Mouse (Mus musculus): ENCODE results near the gene Mrpl48. TPM values are rescaled to one million over a fixed set of nuclear protein-coding genes. Genes with fewer than 3 reads are reported as not detected.

Mrpl48 gene
- polyA plus RNA-seq, 2 experiments: 42.0 to 79.6 TPM

GRCm38 (mm10) chr7:100511602-100512001 lies 96.5 kb downstream of the Mrpl48 start:
- DNase-seq (ENCODE audit: low spot score): no peak
- ATAC-seq (ENCODE audit: low FRiP score, low read depth): no peak
- no peaks in the 10 kb centered on the region for H3K27me3 ChIP-seq (ENCODE audit: control insufficient read depth, insufficient read depth, low read length)
- no peak overlapping the region for H3K4me3 ChIP-seq (replicated peaks; ENCODE audit: low read length)
- H3K9me3 ChIP-seq (ENCODE audit: control insufficient read depth, low read length): no peaks in the 10 kb centered on the region
- no peak overlapping the region for H3K4me2 ChIP-seq (replicated peaks; ENCODE audit: low read depth, low read length, severe bottlenecking)
- no peak overlapping the region for H3K27ac ChIP-seq (replicated peaks; ENCODE audit: low read depth, low read length)
- no peak overlapping the region for H3K9ac ChIP-seq (ENCODE audit: low read depth, low read length, severe bottlenecking)
- no peaks in the 10 kb centered on the region for H3K4me1 ChIP-seq (ENCODE audit: control insufficient read depth, insufficient read depth, low read length)
- TF ChIP-seq POLR2A (IDR thresholded peaks at IDR 0.05; ENCODE audit: borderline replicate concordance, extremely low read depth, insufficient read depth, insufficient read length): no peak
- no peaks in the 10 kb centered on the region for H3K36me3 ChIP-seq (ENCODE audit: control insufficient read depth, insufficient read depth, low read length)
- 68% methylated on average over 8 of the region's 8 CpGs for WGBS

- Histone ChIP-seq H3K27ac (replicated peaks; ENCODE audit: low read depth, low read length) (no peak overlapping the region), H3K4me2 (replicated peaks; ENCODE audit: low read depth, low read length, severe bottlenecking) (no peak overlapping the region), H3K9ac (ENCODE audit: low read depth, low read length, severe bottlenecking) (no peak overlapping the region), H3K36me3 (ENCODE audit: control insufficient read depth, insufficient read depth, low read length) (no peaks in the 10 kb centered on the region), H3K4me3 (replicated peaks; ENCODE audit: low read length) (no peak overlapping the region), H3K27me3 (ENCODE audit: control insufficient read depth, insufficient read depth, low read length) (no peaks in the 10 kb centered on the region), H3K4me1 (ENCODE audit: control insufficient read depth, insufficient read depth, low read length) (no peaks in the 10 kb centered on the region), H3K9me3 (ENCODE audit: control insufficient read depth, low read length) (no peaks in the 10 kb centered on the region)
- no peak for TF ChIP-seq POLR2A (IDR thresholded peaks at IDR 0.05; ENCODE audit: borderline replicate concordance, extremely low read depth, insufficient read depth, insufficient read length)
- ATAC-seq (ENCODE audit: low FRiP score, low read depth) (no peak), DNase-seq (ENCODE audit: low spot score) (no peak)
- WGBS: 42% methylated on average over 3 of the region's 3 CpGs
Observed at GRCm38 (mm10) chr7:100508670-100509069, 99.4 kb downstream of the Mrpl48 start.

GRCm38 (mm10) chr7:100506494-100506893 lies 101.6 kb downstream of the Mrpl48 start:
- H3K36me3 ChIP-seq (ENCODE audit: control insufficient read depth, insufficient read depth, low read length): no peaks in the 10 kb centered on the region
- no peaks in the 10 kb centered on the region for H3K4me1 ChIP-seq (ENCODE audit: control insufficient read depth, insufficient read depth, low read length)
- no peak overlapping the region for H3K27ac ChIP-seq (replicated peaks; ENCODE audit: low read depth, low read length)
- TF ChIP-seq POLR2A (IDR thresholded peaks at IDR 0.05; ENCODE audit: borderline replicate concordance, extremely low read depth, insufficient read depth, insufficient read length): no peak
- no peaks in the 10 kb centered on the region for H3K27me3 ChIP-seq (ENCODE audit: control insufficient read depth, insufficient read depth, low read length)
- 65% methylated on average over 4 of the region's 4 CpGs for WGBS
- ATAC-seq (ENCODE audit: low FRiP score, low read depth): no peak
- H3K9me3 ChIP-seq (ENCODE audit: control insufficient read depth, low read length): no peaks in the 10 kb centered on the region
- H3K9ac ChIP-seq (ENCODE audit: low read depth, low read length, severe bottlenecking): no peak overlapping the region
- DNase-seq (ENCODE audit: low spot score): no peak
- no peak overlapping the region for H3K4me3 ChIP-seq (replicated peaks; ENCODE audit: low read length)
- no peak overlapping the region for H3K4me2 ChIP-seq (replicated peaks; ENCODE audit: low read depth, low read length, severe bottlenecking)

- Histone ChIP-seq H3K9ac (ENCODE audit: low read depth, low read length, severe bottlenecking) (no peak overlapping the region), H3K4me1 (ENCODE audit: control insufficient read depth, insufficient read depth, low read length) (no peaks in the 10 kb centered on the region), H3K27ac (replicated peaks; ENCODE audit: low read depth, low read length) (no peak overlapping the region), H3K4me3 (replicated peaks; ENCODE audit: low read length) (no peak overlapping the region), H3K36me3 (ENCODE audit: control insufficient read depth, insufficient read depth, low read length) (no peaks in the 10 kb centered on the region), H3K27me3 (ENCODE audit: control insufficient read depth, insufficient read depth, low read length) (no peaks in the 10 kb centered on the region), H3K9me3 (ENCODE audit: control insufficient read depth, low read length) (no peaks in the 10 kb centered on the region), H3K4me2 (replicated peaks; ENCODE audit: low read depth, low read length, severe bottlenecking) (no peak overlapping the region)
- DNase-seq (ENCODE audit: low spot score): no peak
- TF ChIP-seq POLR2A (IDR thresholded peaks at IDR 0.05; ENCODE audit: borderline replicate concordance, extremely low read depth, insufficient read depth, insufficient read length): no peak
- WGBS: 78% methylated on average over 13 of the region's 13 CpGs
- ATAC-seq (ENCODE audit: low FRiP score, low read depth): no peak
Observed at GRCm38 (mm10) chr7:100504740-100505487, 103.2 kb downstream of the Mrpl48 start.

GRCm38 (mm10) chr7:100503076-100503475 lies 105.0 kb downstream of the Mrpl48 start:
- no peak for TF ChIP-seq POLR2A (IDR thresholded peaks at IDR 0.05; ENCODE audit: borderline replicate concordance, extremely low read depth, insufficient read depth, insufficient read length)
- Histone ChIP-seq H3K4me1 (ENCODE audit: control insufficient read depth, insufficient read depth, low read length) (no peaks in the 10 kb centered on the region), H3K27ac (replicated peaks; ENCODE audit: low read depth, low read length) (no peak overlapping the region), H3K4me3 (replicated peaks; ENCODE audit: low read length) (no peak overlapping the region), H3K4me2 (replicated peaks; ENCODE audit: low read depth, low read length, severe bottlenecking) (no peak overlapping the region), H3K36me3 (ENCODE audit: control insufficient read depth, insufficient read depth, low read length) (peaks cover 9% of the 10 kb centered on the region), H3K27me3 (ENCODE audit: control insufficient read depth, insufficient read depth, low read length) (no peaks in the 10 kb centered on the region), H3K9me3 (ENCODE audit: control insufficient read depth, low read length) (no peaks in the 10 kb centered on the region), H3K9ac (ENCODE audit: low read depth, low read length, severe bottlenecking) (no peak overlapping the region)
- ATAC-seq (ENCODE audit: low FRiP score, low read depth): no peak
- 86% methylated on average over 5 of the region's 5 CpGs for WGBS
- no peak for DNase-seq (ENCODE audit: low spot score)

Data from limb, embryonic 14.5 days (tissue).